Mouse (Mus musculus) limb, embryonic 14.5 days (tissue): ENCODE measurements around the gene 4921517D22Rik. TPM values are rescaled to one million over a fixed set of nuclear protein-coding genes. Genes with fewer than 3 reads are reported as not detected.
"Not testable (repeated sequence)": the region's sequence is repeated elsewhere in the genome, so short reads cannot be mapped to it uniquely, and the experiment has no call there.

ENCODE experiments used
- ATAC-seq: fragments of 200-750 bp; cut with Nextera tagmentation; 2 replicates; pipeline ENCODE4 v1.8.0; 2017; ENCODE audit warnings: low read depth, moderate number of reproducible peaks, moderate TSS enrichment; ENCODE audit not compliant: low FRiP score
- DNase-seq: peaks from one replicate; pipeline ENCODE4 v3.0.0-alpha.2; 2015; ENCODE audit warnings: low spot score
- H3K27ac ChIP-seq: fragments of 300-500 bp; sonication (generic); replicated peaks from 2 replicates; pipeline ENCODE4 v1.5.1; 2014; ENCODE audit warnings: low read depth, mild to moderate bottlenecking, low read length, moderate library complexity, mixed read lengths
- H3K27me3 ChIP-seq: fragments of 300-500 bp; sonication (generic); 2 replicates; pipeline ENCODE4 v1.6.1; 2014; ENCODE audit warnings: low read length, mixed read lengths; ENCODE audit not compliant: control insufficient read depth, insufficient read depth
- H3K36me3 ChIP-seq: fragments of 300-500 bp; sonication (generic); 2 replicates; pipeline ENCODE4 v1.6.1; 2014; ENCODE audit warnings: mild to moderate bottlenecking, low read length, moderate library complexity, mixed read lengths; ENCODE audit not compliant: control insufficient read depth, insufficient read depth
- H3K4me1 ChIP-seq: fragments of 300-500 bp; sonication (generic); 2 replicates; pipeline ENCODE4 v1.6.1; 2014; ENCODE audit warnings: antibody characterized with exemption, low read length, mixed read lengths; ENCODE audit not compliant: control insufficient read depth, insufficient read depth
- H3K4me2 ChIP-seq: fragments of 300-500 bp; sonication (generic); replicated peaks from 2 replicates; pipeline ENCODE4 v1.6.1; 2014; ENCODE audit warnings: low read depth, mild to moderate bottlenecking, low read length, moderate library complexity; ENCODE audit not compliant: severe bottlenecking
- H3K4me3 ChIP-seq: fragments of 300-500 bp; sonication (generic); replicated peaks from 2 replicates; pipeline ENCODE4 v1.5.1; 2014; ENCODE audit warnings: low read length
- H3K9ac ChIP-seq: fragments of 300-500 bp; sonication (generic); 2 replicates; pipeline ENCODE4 v1.6.1; 2014; ENCODE audit warnings: mild to moderate bottlenecking, low read depth, low read length, moderate library complexity; ENCODE audit not compliant: severe bottlenecking
- H3K9me3 ChIP-seq: fragments of 300-500 bp; sonication (generic); 2 replicates; pipeline ENCODE4 v1.6.1; 2016; ENCODE audit warnings: low read length; ENCODE audit not compliant: control insufficient read depth
- POLR2A ChIP-seq: fragments of 200-500 bp; IDR thresholded peaks from 2 replicates; pipeline ENCODE4 v1.8.0; 2012; ENCODE audit warnings: inconsistent platforms, mild to moderate bottlenecking, moderate library complexity, borderline replicate concordance; ENCODE audit not compliant: insufficient read depth, insufficient read length; ENCODE audit errors: extremely low read depth
- WGBS: fragments of 180-500 bp; shearing (Covaris S2); extraction: QIAGEN DNeasy Blood & Tissue Kit; methylation state at CpG from one replicate; pipeline ENCODE4 v1.1.7; 2014; 5-methylcytosine and 5-hydroxymethylcytosine counted together
- polyA plus RNA-seq, 2 experiments: library from polyadenylated mRNA; depleted of rRNA in 1 of 2; stranded (reverse) in 1 of 2; unstranded in 1 of 2; fragments of >200 nt; fragmentation: Nextera tagmentation in 1 of 2; extraction: Ambion mirVana in 1 of 2; gene quantifications; 2 replicates each; pipeline versions ENCODE4 v1.2.1 to v1.2.3; 2012 to 2014

Gene 4921517D22Rik
- polyA plus RNA-seq, 2 experiments = not detected

DNA sequence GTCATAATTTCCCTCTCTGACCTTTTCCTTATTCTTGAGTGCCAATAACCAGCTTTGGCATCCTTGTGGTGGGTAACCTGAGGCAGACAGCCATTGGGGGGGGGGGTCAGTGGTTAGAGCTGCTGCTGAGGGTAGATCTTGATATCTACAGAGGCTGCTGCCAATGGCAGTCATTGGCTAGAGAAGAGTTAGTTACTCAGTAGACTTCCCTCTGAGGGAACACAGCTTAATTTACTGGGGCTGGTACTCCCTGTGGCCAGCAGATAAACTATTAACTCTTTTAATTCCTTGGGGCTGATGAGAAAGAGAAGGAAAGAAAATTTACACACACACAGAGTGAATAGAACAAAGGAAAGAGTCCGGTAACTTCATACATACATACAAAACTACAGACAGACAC lies 25.6 kb upstream of the 4921517D22Rik start:
- TF ChIP-seq POLR2A = no peak
- Histone ChIP-seq H3K4me1 (peaks cover 5% of the 10 kb centered on the region; the same call in 1 of the 2 replicates), H3K4me2 (0 out of 2 replicates have a peak overlapping the region, but pooled peaks have one; percentile 4), H3K36me3 (no peaks in the 10 kb centered on the region), H3K27me3 (no peaks in the 10 kb centered on the region), H3K4me3 (no peak overlapping the region), H3K9ac (no peak overlapping the region), H3K27ac (0 out of 2 replicates have a peak overlapping the region, but pooled peaks have one; percentile 10), H3K9me3 (no peaks in the 10 kb centered on the region)
- DNase-seq = no peak
- ATAC-seq = no peak
- WGBS = 100% methylated on average over 1 of the region's 1 CpGs

DNA sequence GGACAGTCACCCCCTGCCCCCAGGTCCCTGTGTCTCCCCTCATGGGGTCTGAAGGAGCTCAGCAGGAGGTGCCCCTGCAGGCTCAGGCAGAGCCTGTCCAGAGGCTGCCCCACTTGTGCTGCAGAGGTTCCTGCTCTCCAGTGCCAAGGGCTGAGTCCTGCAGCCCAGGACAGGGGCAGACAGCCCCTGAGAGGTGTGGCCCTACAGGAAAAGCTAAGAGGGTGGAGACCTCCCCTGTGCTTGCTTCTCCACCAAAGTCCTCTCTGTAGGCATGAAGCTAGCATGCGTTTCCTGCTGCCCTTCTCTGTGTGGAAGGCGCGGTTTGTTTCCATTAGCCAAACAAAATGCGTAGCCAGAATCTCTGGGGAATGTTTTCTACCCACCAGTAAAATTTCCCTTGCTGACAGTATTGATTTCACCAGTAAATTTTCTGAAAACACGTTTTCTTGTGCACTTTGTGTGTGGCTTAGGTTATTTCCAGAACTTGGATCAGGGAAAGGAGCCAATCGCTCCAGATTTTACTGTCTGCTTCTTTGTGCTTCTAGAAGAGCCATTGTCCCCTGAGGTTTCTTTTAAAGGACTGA lies 25.0 kb upstream of the 4921517D22Rik start:
- not testable (repeated sequence) for H3K4me3 ChIP-seq, H3K9me3 ChIP-seq, H3K27me3 ChIP-seq, H3K4me1 ChIP-seq, H3K9ac ChIP-seq, DNase-seq, H3K36me3 ChIP-seq, H3K27ac ChIP-seq, ATAC-seq
- WGBS = 15% methylated on average over 6 of the region's 6 CpGs
- 0 out of 2 replicates have a peak overlapping the region, but pooled peaks have one; percentile 4 for H3K4me2 ChIP-seq

DNA sequence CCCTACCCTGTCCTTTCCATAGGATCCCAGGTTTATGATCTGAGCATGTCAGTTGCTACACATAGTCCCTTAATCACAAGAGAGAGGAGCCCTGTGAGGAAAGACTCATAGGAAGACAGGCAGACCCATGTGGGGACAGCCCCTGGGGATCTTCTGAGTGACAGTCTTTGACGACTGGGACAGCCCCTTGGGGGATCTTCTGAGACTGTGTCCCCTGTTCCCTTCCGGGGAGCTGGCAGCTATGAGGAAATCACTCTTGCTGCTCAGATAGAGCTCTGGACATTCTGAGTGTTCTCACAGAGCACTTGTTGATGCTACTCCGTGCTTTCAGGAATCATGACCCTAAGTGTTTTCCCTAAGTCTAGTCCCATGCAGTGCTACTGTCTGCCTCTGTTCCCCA lies 19.8 kb upstream of the 4921517D22Rik start:
- DNase-seq = no peak
- Histone ChIP-seq H3K36me3 (no peaks in the 10 kb centered on the region), H3K9ac (no peak overlapping the region), H3K27ac (no peak overlapping the region), H3K4me2 (no peak overlapping the region), H3K4me1 (no peaks in the 10 kb centered on the region), H3K9me3 (no peaks in the 10 kb centered on the region), H3K4me3 (no peak overlapping the region), H3K27me3 (no peaks in the 10 kb centered on the region)
- WGBS = 36% methylated on average over 3 of the region's 3 CpGs
- no peak for ATAC-seq
- TF ChIP-seq POLR2A = no peak

DNA sequence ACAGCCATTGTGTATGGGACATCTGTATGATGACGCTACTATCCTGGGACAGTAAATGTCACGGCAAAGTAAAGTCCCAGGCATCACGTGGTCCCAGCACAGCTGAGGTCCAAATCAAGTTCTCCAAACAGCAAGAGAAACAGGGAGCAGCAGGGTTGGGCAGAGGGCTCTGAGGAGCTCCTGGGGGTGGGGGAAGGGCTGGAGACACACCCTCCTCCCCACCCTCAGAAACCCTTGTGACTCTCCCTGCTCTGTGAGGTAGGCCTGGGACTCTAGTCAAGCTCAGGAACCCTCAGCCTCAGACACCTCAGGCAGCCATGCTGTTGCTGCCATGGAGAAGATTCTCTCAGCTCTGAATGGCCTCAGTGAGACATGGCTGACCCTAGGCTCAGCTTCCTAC lies 18.1 kb upstream of the 4921517D22Rik start, which contains the start of gene Spata31d1b:
Gene Spata31d1b, plus strand, starts transcription at position 301 of the 400 bp plus-strand sequence.
- H3K27ac ChIP-seq, DNase-seq, ATAC-seq, H3K4me3 ChIP-seq, H3K4me2 ChIP-seq, H3K4me1 ChIP-seq, H3K9me3 ChIP-seq, H3K27me3 ChIP-seq, H3K9ac ChIP-seq, H3K36me3 ChIP-seq: not testable (repeated sequence)
- 67% methylated on average over 3 of the region's 3 CpGs for WGBS

DNA sequence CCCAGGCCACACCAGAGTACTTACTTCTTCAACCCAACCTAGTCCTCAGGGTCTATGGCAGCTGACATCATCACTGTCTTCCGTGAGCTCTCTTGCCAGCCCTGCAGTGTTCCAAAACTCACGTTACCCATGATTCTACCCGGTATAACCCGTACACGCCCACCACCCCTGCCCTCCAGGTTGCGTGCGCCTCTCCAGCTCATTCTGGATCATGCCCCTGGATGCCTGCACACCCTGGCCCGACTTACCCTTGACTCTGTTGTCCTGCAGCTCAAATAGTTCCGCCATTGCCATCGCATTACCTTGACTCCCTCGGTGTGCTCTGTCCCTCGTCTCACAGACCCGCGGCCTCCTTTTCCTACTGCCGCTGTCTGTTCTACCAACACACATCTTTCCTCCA lies 16.3 kb upstream of the 4921517D22Rik start, which contains the start of gene Spata31d1a:
Gene Spata31d1a, minus strand, starts transcription at position 101 of the 400 bp plus-strand sequence.
- no peak within 1 kb of the TSS for H3K9ac ChIP-seq
- TF ChIP-seq POLR2A = no peak
- no peaks in the 10 kb centered on the region for H3K9me3 ChIP-seq
- no peaks in the 10 kb centered on the region for H3K27me3 ChIP-seq
- H3K4me3 ChIP-seq = no peak within 1 kb of the TSS
- H3K4me1 ChIP-seq = no peaks in the 10 kb centered on the region
- H3K36me3 ChIP-seq = no peaks in the 10 kb centered on the region
- DNase-seq (no peak), ATAC-seq (no peak)
- no peak within 1 kb of the TSS for H3K4me2 ChIP-seq
- H3K27ac ChIP-seq = no peak within 1 kb of the TSS
- 91% methylated on average over 15 of the region's 15 CpGs for WGBS

DNA sequence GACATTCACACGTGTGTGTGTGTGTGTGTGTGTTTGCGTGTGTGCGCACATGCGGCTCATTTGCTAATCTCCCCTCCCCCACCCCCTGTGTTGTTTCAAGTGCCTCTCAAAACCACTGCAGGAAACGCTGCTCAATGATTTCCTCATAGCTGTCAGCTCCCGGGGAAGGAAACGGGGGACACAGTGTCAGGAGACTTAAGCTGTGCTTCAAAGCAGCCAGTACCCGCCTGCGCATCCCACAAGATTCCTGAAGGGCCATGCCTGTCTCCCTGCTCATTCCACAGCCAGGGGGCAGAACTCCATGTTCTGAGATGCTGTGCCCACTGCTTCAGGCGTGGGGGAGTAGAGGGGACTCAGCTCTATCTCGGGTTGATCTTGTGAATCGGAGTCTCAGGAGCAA lies 10.7 kb upstream of the 4921517D22Rik start:
- no peaks in the 10 kb centered on the region for H3K4me1 ChIP-seq
- TF ChIP-seq POLR2A = no peak
- no peak for DNase-seq
- no peaks in the 10 kb centered on the region for H3K27me3 ChIP-seq
- no peak overlapping the region for H3K9ac ChIP-seq
- 57% methylated on average over 12 of the region's 12 CpGs for WGBS
- H3K27ac ChIP-seq = no peak overlapping the region
- H3K36me3 ChIP-seq = no peaks in the 10 kb centered on the region
- no peak for ATAC-seq
- no peak overlapping the region for H3K4me3 ChIP-seq
- H3K9me3 ChIP-seq = no peaks in the 10 kb centered on the region
- H3K4me2 ChIP-seq = no peak overlapping the region
